Mouse (Mus musculus) embryonic facial prominence, embryonic 12.5 days (tissue): ENCODE results near the gene Bcar3. TPM values are rescaled to one million over a fixed set of nuclear protein-coding genes. Genes with fewer than 3 reads are reported as not detected.
A peak's percentile ranks its signal among the peaks of the same experiment; 100 is the strongest.
"Not testable (repeated sequence)": the region's sequence is repeated elsewhere in the genome, so short reads cannot be mapped to it uniquely, and the experiment has no call there.

Source experiments
- ATAC-seq: fragments of 200-750 bp; cut with Nextera tagmentation; 2 replicates; pipeline ENCODE4 v1.8.0; 2017; ENCODE audit not compliant: insufficient number of reproducible peaks, insufficient read depth, low FRiP score, low TSS enrichment
- H3K27ac ChIP-seq: fragments of 300-500 bp; sonication (generic); 2 replicates; pipeline ENCODE4 v1.5.1; 2016; ENCODE audit warnings: mild to moderate bottlenecking
- H3K27me3 ChIP-seq: fragments of 300-500 bp; sonication (generic); 2 replicates; pipeline ENCODE4 v1.6.1; 2016; ENCODE audit warnings: mild to moderate bottlenecking, moderate library complexity
- H3K36me3 ChIP-seq: fragments of 300-500 bp; sonication (generic); 2 replicates; pipeline ENCODE4 v1.6.1; 2016; ENCODE audit warnings: mild to moderate bottlenecking
- H3K4me1 ChIP-seq: fragments of 300-500 bp; sonication (generic); 2 replicates; pipeline ENCODE4 v1.6.1; 2016
- H3K4me2 ChIP-seq: fragments of 300-500 bp; sonication (generic); replicated peaks from 2 replicates; pipeline ENCODE4 v1.6.1; 2016; ENCODE audit warnings: mild to moderate bottlenecking, moderate library complexity
- H3K4me3 ChIP-seq: fragments of 300-500 bp; sonication (generic); 2 replicates; pipeline ENCODE4 v1.5.1; 2016; ENCODE audit warnings: mild to moderate bottlenecking
- H3K9ac ChIP-seq: fragments of 300-500 bp; sonication (generic); 2 replicates; pipeline ENCODE4 v1.6.1; 2016; ENCODE audit warnings: mild to moderate bottlenecking, moderate library complexity
- H3K9me3 ChIP-seq: fragments of 300-500 bp; sonication (generic); 2 replicates; pipeline ENCODE4 v1.6.1; 2016; ENCODE audit warnings: mild to moderate bottlenecking, moderate library complexity
- WGBS: fragments of 180-500 bp; shearing (Covaris S2); methylation state at CpG from one replicate; pipeline ENCODE4 v1.1.7; 2016; 5-methylcytosine and 5-hydroxymethylcytosine counted together
- polyA plus RNA-seq: library from polyadenylated mRNA; unstranded; fragments of >200 nt; fragmentation: Nextera tagmentation; extraction: Ambion mirVana; gene quantifications from 2 replicates; pipeline ENCODE4 v1.2.1, GENCODE M21; 2016

Bcar3 gene
- polyA plus RNA-seq, 1 experiment from 2014 or later: 11.2 TPM

DNA sequence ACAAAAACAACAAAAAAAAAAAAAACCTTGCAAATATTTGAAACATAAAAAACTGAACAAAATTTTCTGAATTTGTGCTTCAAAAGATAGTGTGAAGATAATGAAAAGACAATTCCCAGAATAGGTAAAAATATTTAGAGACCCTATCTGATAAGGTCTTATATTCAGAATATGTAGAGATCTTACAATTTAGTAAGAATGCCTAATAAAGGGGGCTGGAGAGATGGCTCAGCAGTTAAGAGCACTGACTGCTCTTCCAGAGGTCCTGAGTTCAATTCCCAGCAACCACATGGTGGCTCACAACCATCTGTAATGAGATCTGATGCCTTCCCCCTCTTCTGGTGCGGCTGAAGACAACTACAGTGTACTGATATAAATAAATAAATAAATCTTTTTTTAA lies 21.4 kb upstream of the Bcar3 start:
- ATAC-seq, H3K9me3 ChIP-seq, H3K9ac ChIP-seq, H3K4me2 ChIP-seq, H3K27ac ChIP-seq, H3K27me3 ChIP-seq, H3K4me3 ChIP-seq: not testable (repeated sequence)
- peaks cover 21% of the 10 kb centered on the region for H3K36me3 ChIP-seq
- WGBS: 94% methylated on average over 1 of the region's 1 CpGs
- peaks cover 22% of the 10 kb centered on the region for H3K4me1 ChIP-seq

DNA sequence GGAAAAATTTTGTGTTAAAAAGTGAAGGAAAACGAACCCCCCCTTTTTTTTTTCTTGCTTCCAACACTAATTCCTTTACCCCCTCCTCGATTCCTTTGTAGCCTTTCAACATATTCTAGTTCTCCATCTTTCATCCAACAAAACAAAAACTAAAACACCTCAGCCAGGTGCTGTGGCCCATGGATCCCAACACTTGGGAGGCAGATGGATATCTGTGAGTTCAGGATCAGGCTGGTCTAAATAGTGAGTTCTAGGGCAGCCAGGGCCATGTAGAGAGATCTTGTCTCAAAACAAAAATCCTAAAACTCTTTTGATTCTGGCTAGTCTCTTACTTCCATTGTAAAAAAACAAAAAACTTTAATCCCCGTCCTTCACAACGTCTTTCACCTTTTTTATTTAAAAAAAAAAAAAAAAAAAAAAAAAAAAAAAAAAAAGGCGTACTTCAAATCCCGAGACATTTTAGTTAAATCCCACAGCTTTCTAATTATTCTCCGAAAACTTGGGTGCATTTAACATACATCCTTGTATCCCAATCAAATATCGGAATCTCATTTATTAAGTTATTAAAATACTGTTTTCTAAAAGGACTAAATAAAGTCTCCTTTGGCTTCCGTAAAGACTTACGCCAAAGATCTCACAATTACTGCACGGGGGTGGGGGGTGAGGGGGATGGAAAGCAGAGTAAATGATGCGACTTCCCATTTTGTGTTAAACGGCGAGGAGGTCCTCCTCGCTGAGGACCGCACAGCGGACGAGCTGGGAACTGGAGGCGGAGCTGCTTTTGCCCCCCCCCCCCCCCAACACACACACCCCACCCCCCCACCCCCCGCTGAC lies 20.3 kb upstream of the Bcar3 start:
- H3K27me3 ChIP-seq: no peaks in the 10 kb centered on the region
- H3K9me3 ChIP-seq: no peaks in the 10 kb centered on the region
- H3K9ac ChIP-seq: no peak overlapping the region
- 10% methylated on average over 19 of the region's 20 CpGs for WGBS
- no peak overlapping the region for H3K27ac ChIP-seq
- H3K4me3 ChIP-seq: peak overlapping the region; percentile 97
- peaks cover 27% of the 10 kb centered on the region for H3K4me1 ChIP-seq
- H3K4me2 ChIP-seq: peak overlapping the region; percentile 24; the same call in 1 of the 2 replicates
- peaks cover 30% of the 10 kb centered on the region for H3K36me3 ChIP-seq
- no peak for ATAC-seq

DNA sequence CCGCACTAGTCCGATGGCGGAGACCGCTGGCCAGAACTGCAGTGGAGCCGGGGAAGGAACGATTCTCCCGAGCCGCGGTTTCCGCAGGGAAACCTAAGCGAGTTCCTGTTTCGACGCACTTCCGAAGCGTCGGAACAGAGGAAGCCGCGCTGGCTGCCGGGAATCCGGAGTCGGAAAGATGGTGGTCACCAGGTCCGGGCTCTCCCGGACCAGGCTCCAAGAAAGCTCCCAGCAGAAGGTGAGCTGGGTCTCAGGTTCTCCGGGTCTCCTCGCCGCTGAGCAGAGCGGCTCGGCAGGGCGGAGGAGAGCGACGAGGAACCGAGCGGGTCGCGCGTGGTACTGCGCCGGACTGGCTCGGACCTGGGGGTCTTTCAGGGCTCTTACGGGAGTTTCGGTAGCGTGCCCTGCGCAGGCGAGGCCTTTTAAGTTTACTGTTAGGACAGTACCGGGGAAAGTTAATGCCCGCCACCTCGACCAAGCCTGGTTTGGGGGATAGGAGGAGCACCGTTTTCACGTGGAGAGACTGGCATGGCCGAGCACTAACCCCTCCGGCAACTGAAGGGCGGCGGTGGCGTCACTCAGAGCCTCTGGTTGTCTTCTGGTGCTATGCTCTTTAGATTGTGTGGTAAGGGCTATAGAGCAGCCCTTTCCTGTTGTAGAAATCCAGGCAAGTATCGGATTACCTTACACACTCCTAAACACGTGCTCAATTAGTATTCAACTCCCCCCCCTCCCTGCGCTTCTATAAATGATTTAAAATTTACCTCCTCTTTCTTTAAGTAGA lies 19.5 kb upstream of the Bcar3 start, which contains the start of gene Dnttip2:
Gene Dnttip2, plus strand, starts transcription at position 148 of the 784 bp plus-strand sequence.
- Histone ChIP-seq H3K4me2 (peak within 1 kb of the TSS; percentile 67), H3K27ac (peak within 1 kb of the TSS; percentile 72; the same call in 1 of the 2 replicates), H3K36me3 (peaks cover 38% of the 10 kb centered on the region), H3K9ac (peak within 1 kb of the TSS; percentile 91), H3K9me3 (no peaks in the 10 kb centered on the region), H3K27me3 (no peaks in the 10 kb centered on the region), H3K4me1 (peaks cover 27% of the 10 kb centered on the region), H3K4me3 (peak within 1 kb of the TSS; percentile 97)
- WGBS: 1% methylated on average over 56 of the region's 57 CpGs
- ATAC-seq: peak; percentile 93

DNA sequence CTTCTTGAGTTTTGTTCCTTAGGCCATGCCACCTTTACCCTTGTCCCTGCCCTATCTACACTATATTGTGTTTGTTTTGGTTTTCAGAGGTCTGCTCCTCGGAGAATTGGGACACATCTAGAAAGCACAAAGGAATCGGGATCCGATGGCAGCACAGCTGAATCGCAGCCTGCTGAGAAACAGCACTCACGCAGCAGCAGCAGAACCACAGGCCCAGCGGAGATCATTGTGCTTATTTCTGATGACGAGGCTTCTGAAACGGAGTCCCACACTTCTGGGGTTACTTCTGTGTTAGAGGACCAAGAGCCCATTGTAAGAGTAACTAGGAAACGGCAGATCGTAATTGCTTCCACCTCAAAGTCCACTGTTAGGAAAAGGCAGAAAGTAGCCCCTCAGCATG lies 18.8 kb upstream of the Bcar3 start:
- Histone ChIP-seq H3K9ac (peak overlapping the region; percentile 91; the same call in 1 of the 2 replicates), H3K4me3 (peak overlapping the region; percentile 97), H3K4me2 (peak overlapping the region; percentile 67), H3K4me1 (peaks cover 27% of the 10 kb centered on the region), H3K9me3 (no peaks in the 10 kb centered on the region), H3K27ac (no peak overlapping the region), H3K27me3 (no peaks in the 10 kb centered on the region), H3K36me3 (peaks cover 45% of the 10 kb centered on the region)
- no peak for ATAC-seq
- 67% methylated on average over 10 of the region's 10 CpGs for WGBS

DNA sequence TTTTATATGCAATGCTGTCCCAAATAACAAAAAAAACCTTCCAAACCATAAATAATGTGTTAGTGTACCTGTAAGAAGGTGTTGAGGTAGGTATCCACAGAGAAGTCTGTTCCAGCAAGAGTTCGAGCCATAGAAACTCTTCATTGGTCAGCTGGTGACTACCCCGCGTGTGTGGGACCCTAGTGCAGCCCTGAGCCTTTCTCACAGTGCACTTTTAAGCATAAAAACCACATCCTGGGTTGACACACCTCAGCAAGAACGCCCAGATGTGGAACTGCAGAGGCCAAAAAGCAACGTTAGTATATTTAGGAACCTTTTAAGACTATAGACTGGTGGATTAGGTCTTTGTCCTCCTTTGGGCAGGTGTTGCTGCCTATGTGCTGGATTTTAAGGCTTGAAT lies 6.7 kb upstream of the Bcar3 start:
- H3K4me3 ChIP-seq: no peak overlapping the region
- peaks cover 34% of the 10 kb centered on the region for H3K36me3 ChIP-seq
- H3K9ac ChIP-seq: no peak overlapping the region
- 72% methylated on average over 5 of the region's 5 CpGs for WGBS
- no peaks in the 10 kb centered on the region for H3K27me3 ChIP-seq
- no peaks in the 10 kb centered on the region; the same call in 1 of the 2 replicates for H3K4me1 ChIP-seq
- H3K27ac ChIP-seq: no peak overlapping the region
- H3K9me3 ChIP-seq: no peaks in the 10 kb centered on the region
- H3K4me2 ChIP-seq: no peak overlapping the region
- ATAC-seq: no peak

DNA sequence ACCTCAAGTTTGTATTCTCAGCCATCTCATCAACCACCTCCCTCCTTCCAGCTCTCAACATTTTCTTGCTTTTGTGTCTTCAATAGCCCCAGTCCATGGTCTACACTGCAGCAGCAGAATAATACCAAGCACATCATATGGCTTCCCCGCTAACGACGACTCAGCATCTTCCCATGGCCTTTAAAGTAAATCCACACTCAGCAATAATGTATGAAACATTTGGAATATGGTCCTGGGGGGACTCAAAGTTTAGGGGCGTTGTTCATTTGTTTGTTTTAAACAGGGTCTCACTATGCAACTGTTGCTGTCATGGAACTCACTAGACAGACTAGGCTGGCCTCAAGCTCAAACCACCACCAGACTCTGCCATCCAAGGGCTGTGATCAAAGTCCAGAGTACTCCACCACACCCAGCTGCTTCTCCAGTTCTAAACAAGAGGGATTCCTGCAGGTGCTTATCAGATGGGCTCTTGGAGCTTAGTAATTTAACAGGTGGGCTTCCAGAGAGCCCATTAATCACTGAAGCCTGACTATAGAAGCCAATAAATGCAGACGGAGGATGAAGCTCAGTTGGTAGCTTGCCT lies 5.2 kb upstream of the Bcar3 start:
- ATAC-seq: no peak
- no peak overlapping the region for H3K9ac ChIP-seq
- no peak overlapping the region for H3K27ac ChIP-seq
- H3K4me2 ChIP-seq: no peak overlapping the region
- H3K4me3 ChIP-seq: no peak overlapping the region
- H3K9me3 ChIP-seq: no peaks in the 10 kb centered on the region
- H3K36me3 ChIP-seq: peaks cover 18% of the 10 kb centered on the region
- peaks cover 3% of the 10 kb centered on the region; the same call in 1 of the 2 replicates for H3K4me1 ChIP-seq
- 88% methylated on average over 5 of the region's 5 CpGs for WGBS
- no peaks in the 10 kb centered on the region for H3K27me3 ChIP-seq

DNA sequence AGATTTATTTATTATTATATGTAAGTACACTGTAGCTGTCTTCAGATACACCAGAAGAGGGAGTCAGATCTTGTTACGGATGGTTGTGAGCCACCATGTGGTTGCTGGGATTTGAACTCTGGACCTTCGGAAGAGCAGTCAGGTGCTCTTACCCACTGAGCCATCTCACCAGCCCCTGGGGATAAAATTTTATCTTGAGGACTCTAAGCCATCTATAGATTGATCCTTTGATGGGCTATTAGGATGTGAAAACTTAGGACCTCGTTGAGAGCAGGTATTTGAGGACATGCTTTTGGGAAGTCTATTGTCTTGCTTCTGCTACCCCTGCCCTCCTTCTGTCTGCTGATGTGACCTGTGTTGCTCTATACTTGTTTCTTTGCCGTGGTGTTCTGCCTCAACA lies 4.6 kb upstream of the Bcar3 start:
- not testable (repeated sequence) for H3K4me1 ChIP-seq, H3K9me3 ChIP-seq, H3K4me2 ChIP-seq, H3K4me3 ChIP-seq, ATAC-seq, H3K27ac ChIP-seq, H3K9ac ChIP-seq, H3K27me3 ChIP-seq
- WGBS: 74% methylated on average over 4 of the region's 4 CpGs
- peaks cover 13% of the 10 kb centered on the region for H3K36me3 ChIP-seq

DNA sequence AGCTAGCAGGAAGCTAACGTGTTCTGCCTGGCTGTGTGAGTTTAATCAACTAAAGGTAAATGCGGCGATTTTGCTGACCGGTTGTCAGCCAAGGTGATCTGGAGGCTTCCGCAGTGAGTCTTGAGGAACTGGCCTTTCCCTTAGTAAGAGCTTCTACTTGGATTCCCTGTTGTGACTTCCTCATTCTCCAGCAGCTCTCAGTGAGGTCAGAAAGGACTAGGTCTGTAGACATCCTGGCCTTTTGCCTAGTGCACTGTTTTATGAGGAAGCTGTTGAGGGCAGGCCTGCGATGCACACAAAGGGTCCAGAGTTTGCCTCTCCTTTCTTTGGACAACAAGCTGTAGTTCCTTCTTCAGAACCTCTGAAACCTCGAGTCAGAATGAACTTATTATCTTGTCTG lies 3.2 kb upstream of the Bcar3 start:
- Histone ChIP-seq H3K4me2 (no peak overlapping the region), H3K36me3 (peaks cover 3% of the 10 kb centered on the region; the same call in 1 of the 2 replicates), H3K27me3 (no peaks in the 10 kb centered on the region), H3K27ac (no peak overlapping the region), H3K9me3 (no peaks in the 10 kb centered on the region), H3K9ac (no peak overlapping the region), H3K4me1 (peaks cover 15% of the 10 kb centered on the region), H3K4me3 (no peak overlapping the region)
- ATAC-seq: no peak
- 78% methylated on average over 7 of the region's 7 CpGs for WGBS

DNA sequence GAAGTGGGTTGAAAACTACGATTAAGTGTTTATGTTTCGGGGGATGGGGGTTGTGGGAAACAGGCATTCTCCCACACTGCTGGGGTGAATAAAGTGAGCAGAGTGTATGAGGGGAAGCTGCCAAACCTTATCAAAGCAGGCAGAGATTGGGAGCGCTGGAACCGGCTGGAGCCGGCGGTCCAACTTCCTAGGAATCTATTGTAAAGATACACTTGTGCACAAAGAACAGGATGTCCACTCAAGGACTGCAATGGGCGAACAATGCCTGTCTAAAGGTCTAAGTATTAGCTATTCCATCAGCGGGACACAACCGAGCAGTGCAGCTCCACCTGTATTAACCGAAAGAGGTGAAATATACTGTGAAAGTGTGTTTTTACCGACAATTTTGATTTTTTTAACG lies 2.1 kb upstream of the Bcar3 start:
- H3K27ac ChIP-seq: no peak overlapping the region
- no peaks in the 10 kb centered on the region for H3K27me3 ChIP-seq
- no peak overlapping the region for H3K9ac ChIP-seq
- no peak for ATAC-seq
- H3K9me3 ChIP-seq: no peaks in the 10 kb centered on the region
- WGBS: 55% methylated on average over 12 of the region's 12 CpGs
- H3K4me3 ChIP-seq: no peak overlapping the region
- H3K4me1 ChIP-seq: peaks cover 19% of the 10 kb centered on the region
- H3K36me3 ChIP-seq: no peaks in the 10 kb centered on the region
- H3K4me2 ChIP-seq: peak overlapping the region; percentile 67

DNA sequence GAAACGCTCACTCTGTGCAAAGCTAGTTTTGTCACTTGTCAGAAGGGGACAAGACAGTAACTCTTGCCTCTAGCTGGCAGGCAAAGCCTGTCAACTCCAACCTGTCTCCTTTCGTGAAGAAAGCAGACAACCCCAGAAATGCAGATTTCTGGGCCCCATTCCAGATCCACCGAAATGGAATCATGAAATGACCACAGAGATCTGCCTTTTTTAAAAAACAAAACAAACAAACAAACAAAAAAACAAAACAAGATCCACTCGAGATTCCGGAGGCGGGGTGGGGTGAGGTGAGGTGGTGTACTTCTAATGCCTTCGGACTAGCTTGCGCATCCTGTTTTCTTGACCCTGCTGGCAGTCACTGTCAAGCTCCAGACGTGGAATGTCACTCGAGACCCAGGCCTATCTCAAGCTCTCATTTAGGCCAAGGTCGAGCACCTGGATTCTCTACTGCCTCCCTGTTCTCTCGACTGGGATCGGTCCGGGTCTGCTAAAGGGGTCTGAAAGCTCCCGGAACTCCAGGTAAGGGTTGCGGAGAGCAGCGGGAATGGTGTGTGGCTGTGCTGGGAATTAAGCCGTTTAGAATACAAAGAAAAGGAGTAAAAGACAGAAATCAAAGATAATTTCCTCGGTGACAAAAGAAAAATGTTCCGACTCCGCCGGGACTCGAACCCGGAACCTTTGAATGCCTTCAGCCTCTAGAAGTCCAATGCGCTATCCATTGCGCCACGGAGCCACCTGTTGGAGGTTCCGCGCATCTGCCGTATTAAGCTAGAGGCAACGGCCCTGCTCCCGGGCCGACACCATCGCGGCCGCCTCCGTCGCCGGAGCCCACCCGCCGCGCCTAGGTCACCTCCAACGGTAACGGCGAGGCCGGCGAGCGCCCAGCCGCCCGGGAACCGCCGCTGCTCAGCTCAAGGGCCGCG lies 1.4 kb upstream of the Bcar3 start:
- peaks cover 23% of the 10 kb centered on the region for H3K4me1 ChIP-seq
- WGBS: 7% methylated on average over 54 of the region's 54 CpGs
- peak; percentile 31; the same call in 1 of the 2 replicates for ATAC-seq
- H3K36me3 ChIP-seq: no peaks in the 10 kb centered on the region
- H3K4me3 ChIP-seq: peak overlapping the region; percentile 90
- H3K9ac ChIP-seq: peak overlapping the region; percentile 89
- H3K27me3 ChIP-seq: no peaks in the 10 kb centered on the region
- peak overlapping the region; percentile 97 for H3K27ac ChIP-seq
- peak overlapping the region; percentile 67 for H3K4me2 ChIP-seq
- H3K9me3 ChIP-seq: no peaks in the 10 kb centered on the region
